Mouse (Mus musculus) C3H10T1/2 (cell line): ENCODE results near the gene Olfr924. TPM values are rescaled to one million over a fixed set of nuclear protein-coding genes. Genes with fewer than 3 reads are reported as not detected.

ENCODE experiments used
- polyA plus RNA-seq, 2 experiments: library from polyadenylated mRNA; unstranded; fragments of >200 nt; fragmentation: generic; extraction: Trizol; gene quantifications; one replicate each; pipeline ENCODE4 v1.2.1; 2012; ENCODE audit warnings: missing spikeins in 2 of 2

The Olfr924 gene
- polyA plus RNA-seq, result not detected

DNA sequence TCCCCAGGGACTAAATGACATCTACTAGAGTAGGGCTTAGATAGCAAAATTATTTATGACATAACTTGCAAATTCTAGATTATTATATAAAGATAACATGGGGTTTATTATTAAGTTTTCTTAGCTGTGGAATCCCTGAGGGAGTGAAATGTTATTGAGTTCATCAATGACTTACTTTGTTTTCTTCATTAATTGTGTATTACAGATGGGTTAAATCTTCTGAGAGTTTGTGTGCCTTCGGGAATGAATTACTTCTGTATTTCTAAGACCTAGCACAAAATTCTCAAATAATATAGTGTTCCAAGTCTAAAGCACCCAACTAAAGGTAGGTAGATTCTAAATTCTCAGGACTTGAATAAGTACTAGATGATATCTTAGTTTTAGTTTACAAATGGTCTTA, at the start of gene Olfr924:
Olfr924 (plus strand) TSS at position 301 of the 400 bp plus-strand sequence.

DNA sequence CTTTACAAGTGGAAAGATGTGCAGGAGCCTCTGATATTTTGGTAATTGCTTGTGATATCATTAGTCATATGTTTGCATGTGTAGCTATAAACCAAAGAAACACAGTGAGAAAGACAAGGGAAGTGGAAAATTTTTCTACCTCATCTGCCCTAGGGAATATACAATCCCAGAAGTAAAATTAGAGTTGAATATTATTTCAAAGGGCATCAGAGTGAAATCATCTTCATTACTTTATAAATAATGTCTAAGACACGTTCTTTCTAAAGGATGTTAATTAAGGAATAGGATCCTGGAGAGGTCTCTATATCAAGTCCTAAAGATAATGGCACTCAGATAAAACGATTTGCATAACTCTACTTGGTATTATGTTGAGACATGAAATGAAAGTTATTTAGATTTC, 29.9 kb upstream of the Olfr924 start, which contains the start of gene Olfr922:
Olfr922 (plus strand) TSS at position 301 of the 400 bp plus-strand sequence.

DNA sequence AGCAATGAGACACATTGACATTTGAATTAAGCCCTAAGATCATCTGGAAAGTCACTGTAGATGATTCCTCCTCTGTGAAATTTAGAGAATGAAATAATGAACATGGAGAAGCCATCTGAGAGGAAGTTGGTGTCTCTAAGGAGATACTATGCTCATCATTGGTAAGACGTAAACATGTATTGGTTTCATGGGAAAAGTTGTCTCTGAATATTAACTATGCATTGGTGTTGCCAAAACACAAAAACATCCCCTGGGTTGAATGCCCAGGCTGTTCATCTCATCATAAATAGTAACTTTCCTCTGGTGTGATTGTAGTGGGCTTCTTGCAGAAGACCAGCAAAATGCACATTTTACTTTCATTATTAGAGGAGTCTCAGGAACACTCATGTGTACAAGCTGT, 18.0 kb upstream of the Olfr924 start, which contains the start of gene Olfr923:
Olfr923 (plus strand) TSS at position 301 of the 400 bp plus-strand sequence.

DNA sequence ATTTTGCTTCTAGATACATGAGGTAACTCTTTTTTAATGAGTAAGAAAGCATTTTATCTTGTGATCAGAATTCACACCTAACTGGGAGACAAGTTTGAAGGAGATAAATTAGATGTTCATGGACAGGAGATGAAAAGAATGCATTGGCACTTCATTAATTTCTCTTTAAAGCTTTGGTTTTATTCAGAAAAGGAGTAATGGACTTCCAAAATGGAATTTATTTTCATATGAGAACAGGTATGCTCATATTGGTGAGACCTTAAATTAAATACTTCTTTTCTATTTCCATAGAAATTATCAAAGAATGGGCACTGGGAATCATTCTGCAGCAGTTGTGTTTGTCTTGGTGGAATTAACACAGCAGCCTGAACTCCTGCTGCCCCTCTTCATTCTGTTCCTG, 10.5 kb downstream of the Olfr924 start, which contains the start of gene Olfr26:
Olfr26 (plus strand) TSS at position 301 of the 400 bp plus-strand sequence.

DNA sequence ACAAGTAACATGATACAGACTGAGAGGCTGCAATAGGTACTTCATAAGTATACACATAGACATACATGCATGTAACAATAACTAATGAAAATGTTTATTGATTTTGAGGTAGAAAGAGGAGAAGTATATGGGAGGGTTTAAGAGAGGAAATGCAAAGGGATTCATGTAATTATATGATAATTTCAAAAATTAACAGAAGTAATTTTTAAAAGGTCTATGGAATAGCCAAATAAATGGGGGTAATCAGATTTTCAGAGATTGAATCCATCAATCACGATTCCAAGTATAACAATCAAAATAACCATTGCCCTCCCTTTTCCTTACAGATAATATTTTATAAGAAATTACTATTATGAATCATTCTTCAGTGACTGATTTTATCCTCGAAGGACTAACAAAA, 32.6 kb downstream of the Olfr924 start, which contains the start of gene Olfr926:
Olfr926 (plus strand) TSS at position 301 of the 400 bp plus-strand sequence.

Other genes starting within 250 kb of the Olfr924 start
- gene Olfr914, start 239.3 kb upstream of the Olfr924 start, polyA plus RNA-seq, result not detected
- gene Olfr916, start 184.6 kb upstream of the Olfr924 start, polyA plus RNA-seq, result not detected
- not detected for gene Olfr917, start 178.6 kb upstream of the Olfr924 start, polyA plus RNA-seq
- not detected for gene Olfr918, start 169.8 kb upstream of the Olfr924 start, polyA plus RNA-seq
- gene Olfr919, start 140.8 kb upstream of the Olfr924 start, polyA plus RNA-seq, result not detected
- 10 to 100 TPM in 1 of 2 experiments, 1 to 10 TPM in 1; 1.2 to 22.6 TPM for gene Vwa5a, start 126.2 kb upstream of the Olfr924 start, polyA plus RNA-seq
- under 1 TPM in 1 of 2 experiments, not detected in 1; 0.04 TPM for gene Olfr920, start 92.2 kb upstream of the Olfr924 start, polyA plus RNA-seq
- not detected for gene Olfr921, start 71.4 kb upstream of the Olfr924 start, polyA plus RNA-seq
- gene Olfr922, start 29.8 kb upstream of the Olfr924 start, polyA plus RNA-seq, result not detected
- gene Olfr923, start 17.9 kb upstream of the Olfr924 start, polyA plus RNA-seq, result not detected
- gene Olfr26, start 10.6 kb downstream of the Olfr924 start, polyA plus RNA-seq, result not detected
- not detected for gene Olfr926, start 32.7 kb downstream of the Olfr924 start, polyA plus RNA-seq
- not detected for gene Olfr930, start 85.4 kb downstream of the Olfr924 start, polyA plus RNA-seq
- gene Olfr933, start 127.9 kb downstream of the Olfr924 start, polyA plus RNA-seq, result not detected
- not detected for gene Olfr934, start 143.9 kb downstream of the Olfr924 start, polyA plus RNA-seq
- gene Olfr935, start 155.2 kb downstream of the Olfr924 start, polyA plus RNA-seq, result not detected
- not detected for gene Olfr146, start 178.9 kb downstream of the Olfr924 start, polyA plus RNA-seq
- gene Olfr937, start 220.5 kb downstream of the Olfr924 start, polyA plus RNA-seq, result not detected
- not detected for gene Olfr938, start 234.4 kb downstream of the Olfr924 start, polyA plus RNA-seq